Mouse (Mus musculus) brain, embryonic 14.5 days (tissue): ENCODE measurements at regions not wholly inside any gene's neighbourhood (a gene's known extent, or its start where the extent isn't known, plus 50 kb on each side); places are given as distances from the start of the nearest gene placed in this dataset.

Experiments
- DNase-seq: peaks from one replicate; pipeline ENCODE4 v3.0.0-alpha.2; 2011; ENCODE audit warnings: low read depth
- CTCF ChIP-seq: fragments of 200-500 bp; IDR thresholded peaks from 2 replicates; pipeline ENCODE4 v1.5.1; 2012; ENCODE audit warnings: inconsistent platforms, mild to moderate bottlenecking, moderate library complexity, borderline replicate concordance; ENCODE audit not compliant: insufficient read depth, insufficient read length; ENCODE audit errors: extremely low read depth
- POLR2A ChIP-seq: fragments of 200-500 bp; IDR thresholded peaks from 2 replicates; pipeline ENCODE4 v1.6.1; 2012; ENCODE audit warnings: mild to moderate bottlenecking, inconsistent platforms, borderline replicate concordance; ENCODE audit not compliant: poor library complexity, insufficient read depth, insufficient read length, severe bottlenecking; ENCODE audit errors: extremely low read depth

- no peak for TF ChIP-seq CTCF
- TF ChIP-seq POLR2A = no peak
- peak; percentile 38 for DNase-seq
Observed at GRCm38 (mm10) chr2:57772315-57772714, 225.4 kb upstream of the Galnt5 start.

- peak; percentile 35 for DNase-seq
- TF ChIP-seq CTCF (no peak), POLR2A (no peak)
Observed at GRCm38 (mm10) chr2:57776154-57776553, 221.5 kb upstream of the Galnt5 start.

DNA sequence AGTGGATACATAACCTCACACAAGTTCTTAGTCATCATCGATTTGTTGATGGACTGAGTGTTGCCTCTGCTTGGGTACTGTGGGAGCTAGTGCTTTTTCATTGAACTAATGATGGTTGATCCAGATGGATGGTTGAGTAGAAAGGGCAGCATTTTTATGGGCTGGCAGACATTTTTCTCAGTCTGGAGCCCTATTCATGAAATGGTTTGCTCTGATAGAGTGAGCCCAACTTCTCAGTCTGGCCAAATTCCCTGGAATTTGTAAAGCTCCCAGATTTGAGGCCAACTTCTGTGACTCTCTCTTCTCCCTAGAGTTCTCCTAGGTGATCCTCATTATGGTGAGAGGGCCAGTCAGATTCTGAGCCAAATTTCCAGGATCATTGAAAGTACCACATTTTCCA lies 216.8 kb upstream of the Galnt5 start:
- DNase-seq = no peak
- no peak for TF ChIP-seq POLR2A
- no peak for TF ChIP-seq CTCF

GRCm38 (mm10) chr2:57793519-57794296 lies 204.0 kb upstream of the Galnt5 start:
- peak; percentile 67 for DNase-seq
- no peak for TF ChIP-seq POLR2A
- no peak for TF ChIP-seq CTCF

DNA sequence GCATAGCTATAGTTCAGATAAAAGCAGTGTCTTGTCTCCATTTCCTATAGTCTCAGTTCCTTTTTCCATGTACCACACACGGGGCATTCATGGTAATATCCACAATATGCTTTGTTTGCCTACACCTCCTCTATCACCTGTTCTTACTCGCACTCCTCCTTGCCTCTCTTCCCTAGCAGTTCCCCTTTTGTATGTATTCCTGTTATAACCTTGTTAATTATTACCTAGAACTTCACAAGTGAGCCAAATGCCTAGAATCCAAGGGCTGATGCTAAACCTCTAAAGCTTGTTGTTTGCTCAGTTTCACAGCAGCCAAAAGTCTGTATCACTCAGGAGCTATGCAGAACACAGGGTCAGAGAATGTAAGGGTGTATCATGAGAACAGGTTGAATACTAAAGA lies 198.4 kb upstream of the Galnt5 start:
- TF ChIP-seq POLR2A (no peak), CTCF (no peak)
- DNase-seq = no peak

GRCm38 (mm10) chr2:57807911-57808310 lies 189.8 kb upstream of the Galnt5 start:
- no peak for TF ChIP-seq POLR2A
- TF ChIP-seq CTCF = no peak
- no peak for DNase-seq

GRCm38 (mm10) chr2:57812996-57813395 lies 184.7 kb upstream of the Galnt5 start:
- TF ChIP-seq POLR2A (no peak), CTCF (no peak)

DNA sequence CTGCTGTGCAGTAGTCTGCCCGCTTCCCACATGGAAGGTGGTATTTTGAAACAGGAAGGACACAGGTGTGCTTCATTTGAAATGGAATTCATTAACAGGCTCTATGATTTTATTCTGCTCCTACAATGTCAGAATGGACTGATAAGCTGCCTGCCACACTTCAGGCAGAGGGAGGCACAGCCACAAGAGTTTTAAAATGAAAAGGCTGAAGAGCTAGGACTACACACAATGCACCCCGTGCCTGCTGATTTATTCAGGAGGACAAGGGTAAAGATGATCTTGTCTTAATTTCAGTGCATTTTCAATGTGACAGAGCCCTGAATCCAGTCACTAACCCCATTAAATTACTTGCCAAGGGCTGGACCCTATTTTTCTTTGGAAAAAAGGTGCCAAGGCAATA lies 177.3 kb upstream of the Galnt5 start:
- DNase-seq = peak; percentile 39

More at GRCm38 (mm10) chr2:57812996-57813395, 184.7 kb upstream of the Galnt5 start:
- peak; percentile 85 for DNase-seq

GRCm38 (mm10) chr2:57820923-57821322 lies 176.8 kb upstream of the Galnt5 start:
- TF ChIP-seq CTCF = no peak
- no peak for TF ChIP-seq POLR2A
- DNase-seq = peak; percentile 83

More for the DNA sequence above, 177.3 kb upstream of the Galnt5 start:
- no peak for TF ChIP-seq CTCF
- TF ChIP-seq POLR2A = no peak

- DNase-seq = no peak
- no peak for TF ChIP-seq POLR2A
Observed at GRCm38 (mm10) chr2:57828284-57828683, 169.4 kb upstream of the Galnt5 start.

DNA sequence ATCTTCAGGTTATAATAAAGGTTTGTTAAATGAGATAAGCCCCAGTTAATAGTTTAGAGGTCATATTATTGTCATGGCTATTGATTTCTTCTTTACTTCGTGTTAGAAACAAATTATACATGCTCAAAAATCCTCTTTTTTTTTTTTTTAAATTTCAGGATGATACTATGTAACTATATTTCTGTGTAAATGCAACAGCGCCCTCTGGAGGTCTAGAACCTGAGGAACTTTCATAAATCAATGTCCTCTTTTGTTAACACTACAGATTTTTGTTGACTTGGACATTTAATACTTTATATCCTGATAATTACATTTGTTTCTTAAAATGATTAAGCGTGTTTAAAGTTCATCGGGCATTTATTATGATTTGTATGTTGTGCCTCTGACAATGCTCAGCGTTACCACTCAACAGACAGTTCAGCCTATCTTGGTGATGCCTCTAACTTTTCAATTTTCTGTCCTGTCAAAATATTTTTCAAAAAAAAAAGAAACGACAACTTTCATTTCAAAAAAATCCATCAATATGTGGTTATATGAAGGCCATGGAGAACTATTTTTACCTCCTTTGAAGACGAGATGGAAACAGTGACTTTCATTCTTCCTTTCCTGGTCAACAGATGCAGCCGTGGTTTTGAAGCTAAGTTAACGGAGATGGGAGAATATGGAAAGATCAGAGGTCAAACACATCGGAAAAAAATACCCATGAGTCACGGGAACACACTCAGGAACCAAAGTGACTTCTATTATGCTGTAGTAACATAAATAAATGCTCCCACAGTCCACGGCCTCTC lies 164.9 kb upstream of the Galnt5 start:
- TF ChIP-seq POLR2A (no peak), CTCF (0 out of 2 replicates have a peak, but pooled peaks have one; percentile 1)
- DNase-seq = peak; percentile 86
